Mouse (Mus musculus) midbrain, postnatal 0 days (tissue): Measurements from ENCODE around the gene Klra7. TPM values are rescaled to one million over a fixed set of nuclear protein-coding genes. Genes with fewer than 3 reads are reported as not detected.

Experiments
- polyA plus RNA-seq: library from polyadenylated mRNA; unstranded; fragments of >200 nt; fragmentation: Nextera tagmentation; extraction: Ambion mirVana; gene quantifications from 2 replicates; pipeline ENCODE4 v1.2.1, GENCODE M21; 2015
- total RNA-seq: library from RNA; depleted of rRNA; stranded (reverse); fragments of >200 nt; gene quantifications from 2 replicates; pipeline ENCODE4 v1.2.3, GENCODE M21; 2014; rRNA removed

The Klra7 gene
- total and polyA plus RNA-seq, 2 experiments from 2014 or later: not detected

Other genes with a start within 250 kb of the Klra7 start
- not detected in 2 replicates for gene Klra6, start 206.4 kb downstream of the Klra7 start, total RNA-seq
- not detected in 2 replicates for gene Klra6, start 206.4 kb downstream of the Klra7 start, polyA plus RNA-seq
- gene Klra4, start 166.1 kb downstream of the Klra7 start, total RNA-seq: not detected in 2 replicates
- not detected in 2 replicates for gene Klra4, start 166.1 kb downstream of the Klra7 start, polyA plus RNA-seq
- gene Klra8, start 103.4 kb downstream of the Klra7 start, total RNA-seq: not detected in 2 replicates
- not detected in 2 replicates for gene Klra8, start 103.4 kb downstream of the Klra7 start, polyA plus RNA-seq
- gene Klra9, start 40.2 kb downstream of the Klra7 start, total RNA-seq: not detected in 2 replicates
- gene Klra9, start 40.2 kb downstream of the Klra7 start, polyA plus RNA-seq: not detected in 2 replicates
- not detected in 2 replicates for gene Klra10, start 48.6 kb upstream of the Klra7 start, total RNA-seq
- not detected in 2 replicates for gene Klra10, start 48.6 kb upstream of the Klra7 start, polyA plus RNA-seq
- not detected in 2 replicates for gene Klra3, start 104.3 kb upstream of the Klra7 start, total RNA-seq
- not detected in 2 replicates for gene Klra3, start 104.3 kb upstream of the Klra7 start, polyA plus RNA-seq
- not detected in 2 replicates for gene Klra1, start 153.6 kb upstream of the Klra7 start, total RNA-seq
- not detected in 2 replicates for gene Klra1, start 153.6 kb upstream of the Klra7 start, polyA plus RNA-seq